Mouse (Mus musculus) frontal cortex, adult (tissue): Measurements from ENCODE around the gene Acot8.
A peak's percentile ranks its signal among the peaks of the same experiment; 100 is the strongest.

Experiments
- ATAC-seq: cut with Nextera tagmentation; 2 replicates; pipeline ENCODE4 v1.9.2; 2017; ENCODE audit warnings: mild to moderate bottlenecking, moderate library complexity, mixed read lengths; ENCODE audit not compliant: low TSS enrichment

The Acot8 gene

DNA sequence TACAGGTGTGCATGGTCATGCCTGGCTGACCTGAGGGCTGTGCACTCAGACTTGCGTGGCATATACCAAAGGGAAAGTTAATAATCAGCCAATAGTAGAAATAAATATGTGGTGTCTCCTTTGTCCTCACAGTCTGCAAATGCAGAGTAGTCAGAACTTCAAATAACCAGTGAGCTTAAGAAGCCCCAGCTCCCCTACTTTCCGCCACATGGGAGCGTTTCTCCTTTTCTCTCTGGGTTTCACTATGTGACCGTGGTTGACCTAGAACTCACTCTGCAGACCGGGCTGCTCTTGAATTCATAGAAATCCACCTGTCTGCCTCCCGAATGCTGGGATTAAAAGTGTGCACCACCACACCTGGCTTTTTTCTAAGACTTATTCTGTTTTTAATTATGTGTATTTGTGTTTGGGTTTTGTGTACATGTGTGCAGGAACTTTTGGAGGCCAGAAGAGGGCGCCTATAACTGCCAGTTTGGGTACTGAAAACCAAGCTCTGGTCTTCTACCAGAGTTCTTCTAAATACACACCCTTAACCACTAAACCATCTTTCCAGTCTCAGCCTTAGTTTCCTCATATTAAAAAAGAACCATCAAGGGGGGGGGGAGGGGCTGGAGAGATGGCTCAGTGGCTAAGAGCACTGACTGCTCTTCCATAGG, 20.6 kb downstream of the Acot8 start:
- no peak for ATAC-seq

GRCm38 (mm10) chr2:164781876-164782275, 22.8 kb downstream of the Acot8 start:
- no peak for ATAC-seq

- no peak for ATAC-seq
Observed at GRCm38 (mm10) chr2:164779481-164780086, 25.1 kb downstream of the Acot8 start, which contains the start of gene Tnnc2. Tnnc2 (minus strand) TSS chr2:164779967.

DNA sequence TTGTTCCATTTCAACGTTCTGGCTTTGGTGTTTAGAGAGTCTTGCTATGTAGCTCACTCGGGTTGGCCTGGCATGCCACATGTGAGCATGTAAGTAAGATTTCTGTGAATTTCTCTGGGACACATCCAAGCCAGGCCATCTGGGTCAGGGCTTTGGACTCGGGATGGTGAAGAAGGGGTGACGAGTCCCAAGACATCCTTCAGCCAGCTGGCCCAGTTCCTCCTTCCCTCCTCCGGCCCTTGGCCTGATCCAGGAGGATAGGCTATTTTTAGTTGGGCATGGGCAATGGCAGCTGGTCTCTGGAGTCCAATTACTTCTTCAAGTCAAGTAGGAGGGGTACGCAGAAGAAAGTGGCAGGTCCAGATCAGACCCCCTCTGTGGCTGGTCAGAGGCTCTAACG, 25.9 kb downstream of the Acot8 start:
- no peak for ATAC-seq

DNA sequence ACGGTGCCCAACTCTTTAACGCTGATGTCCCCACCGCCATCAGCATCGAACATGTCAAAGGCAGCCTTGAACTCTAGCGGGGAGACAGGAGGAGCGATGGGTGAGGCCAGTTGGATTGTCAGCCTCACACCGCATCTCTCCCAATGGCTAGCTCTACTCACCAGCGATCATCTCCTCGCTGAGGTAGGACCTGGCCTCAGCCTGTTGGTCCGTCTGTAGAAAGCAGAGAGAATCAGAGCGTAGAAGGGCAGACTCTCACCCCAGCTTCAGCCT, 26.7 kb downstream of the Acot8 start:
- no peak for ATAC-seq

DNA sequence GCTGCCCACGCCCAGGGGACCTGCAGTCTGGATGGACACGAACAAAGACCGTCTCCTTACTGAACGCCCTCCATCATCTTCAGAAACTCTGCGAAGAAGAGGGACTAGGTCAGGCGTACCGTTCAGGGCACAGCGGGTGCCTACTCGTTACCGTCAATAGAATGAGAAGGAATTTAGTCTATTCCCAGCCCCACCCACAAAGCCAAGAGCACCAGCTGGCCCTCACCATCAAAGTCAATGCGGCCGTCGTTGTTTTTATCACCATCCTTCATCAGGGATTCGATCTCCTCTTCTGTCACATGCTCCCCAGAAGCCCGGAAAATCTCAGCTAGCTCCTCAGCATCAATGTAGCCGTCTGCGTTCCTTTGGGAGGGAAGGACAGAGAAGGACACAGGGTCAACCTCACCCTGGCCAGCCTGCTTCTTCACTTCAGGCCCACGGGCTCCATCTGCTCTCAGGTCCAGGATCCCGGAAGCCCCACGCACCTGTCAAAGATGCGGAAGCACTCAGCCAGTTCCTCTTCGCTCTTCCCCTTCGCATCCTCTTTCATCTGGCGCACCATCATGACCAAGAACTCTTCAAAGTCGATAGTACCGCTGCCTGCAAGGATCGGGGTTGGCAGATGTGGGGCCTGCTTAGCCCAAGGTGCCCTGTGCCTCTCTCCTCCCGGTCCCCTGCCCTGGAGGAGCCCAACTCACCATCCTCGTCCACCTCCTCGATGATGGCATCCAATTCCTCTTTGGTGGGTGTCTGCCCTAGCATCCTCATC, 27.3 kb downstream of the Acot8 start:
- no peak for ATAC-seq

GRCm38 (mm10) chr2:164776801-164777200, 27.9 kb downstream of the Acot8 start:
- no peak for ATAC-seq

DNA sequence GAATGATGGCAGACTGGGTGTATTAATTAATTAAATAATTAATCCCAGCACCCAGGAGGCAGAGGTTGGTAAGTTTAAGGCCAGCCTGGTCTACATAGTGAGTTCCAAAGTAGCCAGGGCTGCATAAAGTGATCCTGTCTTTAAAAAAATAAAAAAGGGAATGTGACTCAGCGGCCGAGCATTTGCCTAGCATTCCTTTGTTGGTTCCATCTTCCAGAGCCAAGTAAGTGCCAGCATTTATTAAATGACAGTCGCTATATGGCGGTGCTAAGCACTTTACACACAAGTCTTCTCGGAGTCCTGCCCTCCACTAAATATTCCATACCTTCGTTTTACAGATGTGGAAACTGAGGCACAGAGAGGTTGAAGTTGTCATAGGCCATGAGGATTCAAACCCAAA, 28.6 kb downstream of the Acot8 start:
- no peak for ATAC-seq

DNA sequence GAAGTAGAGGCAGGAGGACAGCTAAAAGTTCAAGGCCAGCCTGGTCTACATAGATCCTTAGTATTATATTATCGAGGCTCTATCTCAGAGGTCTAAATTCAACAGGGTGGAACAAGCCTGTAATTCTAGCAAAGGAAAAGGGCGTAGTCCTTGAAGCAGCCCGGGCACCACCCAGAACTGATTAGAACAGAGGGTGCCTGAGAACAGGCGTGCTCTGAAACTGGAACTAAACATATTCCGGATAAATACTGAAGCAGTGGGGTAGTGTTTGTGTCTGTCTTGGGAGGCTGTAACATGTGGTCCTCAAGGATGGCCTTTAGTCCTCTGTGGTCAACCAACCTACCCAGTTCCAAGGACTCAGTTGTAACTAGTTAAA, 30.7 kb downstream of the Acot8 start:
- no peak for ATAC-seq

DNA sequence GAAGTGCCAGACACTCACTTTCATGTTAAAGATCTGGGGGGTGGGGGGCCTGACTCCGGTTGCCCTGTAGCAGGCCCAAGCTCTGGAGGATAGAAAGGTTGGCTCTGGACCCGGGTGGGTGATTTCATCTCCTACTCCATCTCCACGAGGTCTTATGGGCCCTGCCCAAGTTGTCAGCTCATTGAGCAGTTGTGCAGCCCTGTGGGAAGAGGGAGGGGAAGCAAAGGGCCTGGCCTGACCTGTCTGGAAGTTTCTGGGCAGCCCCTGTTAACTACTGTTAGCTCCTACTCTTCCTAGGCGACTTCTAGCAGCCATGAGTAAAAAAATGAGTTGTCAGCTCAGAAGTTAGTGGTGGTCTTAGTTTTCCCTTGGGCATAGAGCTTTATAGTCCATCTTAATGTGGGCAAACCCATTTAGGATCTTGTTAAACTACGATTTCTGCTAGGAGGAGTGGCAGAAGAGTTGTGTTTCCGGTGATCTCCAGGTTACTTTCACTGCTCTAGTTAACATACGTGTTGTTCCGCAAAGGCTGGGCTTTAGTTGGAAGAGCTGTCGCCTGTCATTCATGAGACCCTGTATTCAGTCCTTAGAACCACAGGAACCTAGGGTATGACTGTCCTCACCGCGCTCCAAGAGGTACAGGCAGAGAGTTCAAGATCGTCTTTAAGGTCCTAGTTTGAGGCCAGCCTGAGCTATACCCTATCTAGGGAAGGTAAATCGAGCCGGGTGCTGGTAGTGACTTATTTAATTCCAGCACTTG, 31.3 kb downstream of the Acot8 start:
- no peak for ATAC-seq

GRCm38 (mm10) chr2:164771123-164771522, 33.6 kb downstream of the Acot8 start:
- ATAC-seq = no peak

- no peak for ATAC-seq
Observed at GRCm38 (mm10) chr2:164770279-164770678, 34.4 kb downstream of the Acot8 start.

DNA sequence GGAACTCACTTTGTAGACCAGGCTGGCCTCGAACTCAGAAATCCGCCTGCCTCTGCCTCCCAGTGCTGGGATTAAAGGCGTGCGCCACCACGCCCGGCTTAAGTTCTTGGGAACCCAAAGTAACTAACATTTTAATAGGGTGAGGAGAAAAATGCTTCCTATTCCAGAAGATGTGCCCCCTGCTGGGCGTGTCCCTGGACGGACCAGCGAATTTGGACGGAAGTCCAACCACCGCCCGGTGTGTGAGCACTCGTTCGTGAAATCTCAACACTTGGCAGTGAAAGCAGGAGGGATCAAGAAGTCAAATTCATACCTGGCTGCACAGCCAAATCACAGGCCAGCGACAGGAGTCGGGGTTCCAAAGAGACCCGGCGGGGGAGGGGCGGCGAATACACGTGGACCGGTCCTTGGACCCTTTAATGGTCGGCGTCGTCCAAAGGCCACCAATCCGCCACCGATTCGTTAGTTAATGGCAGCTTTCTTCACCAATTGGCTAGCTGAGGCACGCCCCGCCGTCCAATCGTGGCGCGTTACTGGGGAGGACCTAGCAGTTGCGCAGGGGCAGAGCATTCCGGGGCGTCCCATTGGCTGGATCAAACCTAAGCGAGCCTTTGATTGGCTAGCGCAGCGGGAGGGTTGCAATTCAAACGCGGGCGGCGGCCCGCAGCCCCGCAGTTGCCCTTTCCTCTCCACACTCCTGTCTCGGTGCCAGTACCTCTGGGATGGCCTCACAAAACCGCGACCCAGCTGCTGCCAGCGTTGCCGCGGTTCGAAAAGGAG, 35.2 kb downstream of the Acot8 start, which contains the start of gene Ube2c:
Gene Ube2c (plus strand): TSS at position 641 of the 780 bp plus-strand sequence.
- ATAC-seq = peak; percentile 98

GRCm38 (mm10) chr2:164767812-164768540, 36.7 kb downstream of the Acot8 start:
- ATAC-seq = no peak

GRCm38 (mm10) chr2:164765841-164766240, 38.8 kb downstream of the Acot8 start:
- ATAC-seq = peak; percentile 77

- no peak for ATAC-seq
Observed at GRCm38 (mm10) chr2:164762593-164762992, 42.1 kb downstream of the Acot8 start.

GRCm38 (mm10) chr2:164761971-164762370, 42.7 kb downstream of the Acot8 start:
- ATAC-seq = no peak

DNA sequence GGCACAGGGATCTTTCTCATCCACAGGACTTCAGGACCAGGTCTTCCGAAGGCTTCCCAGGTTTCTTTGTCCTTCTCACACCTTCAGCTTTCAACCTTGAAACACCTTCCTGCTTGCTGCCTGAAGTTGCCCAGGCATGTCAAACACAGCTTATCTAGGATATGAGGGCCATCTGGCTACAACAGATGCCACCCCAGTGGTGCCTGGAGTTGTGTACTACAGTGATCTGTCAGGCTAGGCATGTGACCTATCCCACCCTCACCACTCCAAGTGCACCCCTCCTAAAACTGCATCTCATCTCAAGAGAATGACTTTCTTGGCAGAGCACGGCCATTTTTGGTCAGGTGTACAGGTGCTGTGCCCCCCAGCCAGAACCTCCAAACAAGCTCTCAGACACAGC, 43.2 kb downstream of the Acot8 start:
- no peak for ATAC-seq

GRCm38 (mm10) chr2:164760059-164760833, 44.4 kb downstream of the Acot8 start:
- no peak for ATAC-seq

- no peak for ATAC-seq
Observed at GRCm38 (mm10) chr2:164758692-164759091, 46.0 kb downstream of the Acot8 start.
